Mouse (Mus musculus) heart, postnatal 0 days (tissue): Measurements from ENCODE around the gene Pold4.

Experiments used
- CTCF ChIP-seq: IDR thresholded peaks from 2 replicates; pipeline ENCODE4 v1.5.1; 2016; ENCODE audit warnings: antibody characterized with exemption, control low read depth, low read depth
- EP300 ChIP-seq: IDR thresholded peaks from 2 replicates; pipeline ENCODE4 v1.6.1; 2016; ENCODE audit warnings: antibody characterized with exemption, low read depth

DNA sequence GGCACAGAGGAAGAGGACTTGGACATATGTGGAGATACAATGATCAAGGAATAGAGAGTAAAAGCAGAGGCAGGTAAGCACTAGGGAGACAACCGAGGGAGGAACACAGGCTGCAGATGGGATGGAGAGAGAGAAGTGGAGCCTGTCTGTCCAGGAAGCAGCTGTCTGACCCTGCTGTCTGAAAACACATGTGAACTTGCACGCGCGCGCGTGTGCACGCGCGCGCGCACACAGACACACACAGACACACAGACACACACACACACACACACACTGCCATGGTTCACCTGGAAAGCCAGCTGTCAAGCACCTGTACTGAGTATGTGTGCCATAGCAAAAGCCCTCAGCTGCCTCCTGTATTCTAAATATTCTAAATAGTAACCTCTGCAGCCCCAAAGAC lies 13.4 kb upstream of the Pold4 start:
- TF ChIP-seq CTCF = no peak
- TF ChIP-seq EP300 = no peak
